Mouse (Mus musculus) C2C12 (cell line): ENCODE data around the gene Cd8a.

Experiments used
- CTCF ChIP-seq: IDR thresholded peaks from one replicate; pipeline ENCODE4 v1.5.1; 2011; ENCODE audit not compliant: control insufficient read depth, insufficient read depth, insufficient read length
- MYOD1 ChIP-seq: IDR thresholded peaks from one replicate; pipeline ENCODE4 v1.6.1; 2011; ENCODE audit warnings: low read depth; ENCODE audit not compliant: control insufficient read depth, insufficient read length
- USF1 ChIP-seq: IDR thresholded peaks from one replicate; pipeline ENCODE4 v1.6.1; 2011; ENCODE audit warnings: low read depth, mild to moderate bottlenecking, control low read depth, moderate library complexity

DNA sequence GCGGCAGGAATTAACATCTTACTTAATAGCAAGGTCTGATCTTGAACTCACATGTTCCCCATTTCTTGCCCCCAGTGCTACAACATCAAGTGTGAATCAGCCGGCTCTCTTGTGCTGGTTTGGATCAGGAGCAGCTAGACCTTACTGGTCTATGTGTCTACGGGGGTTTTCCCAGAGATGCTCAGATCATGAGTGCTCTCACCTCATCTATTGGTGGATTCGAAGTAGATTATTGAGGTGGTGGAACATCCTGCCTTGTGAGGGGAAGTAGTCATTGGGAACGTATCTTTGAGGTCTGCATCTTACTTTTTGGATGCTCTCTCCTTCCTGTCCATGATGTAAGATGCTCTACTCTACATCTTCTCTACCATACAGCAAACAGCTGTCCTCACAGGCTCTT lies 8.4 kb downstream of the Cd8a start:
- TF ChIP-seq CTCF (no peak), USF1 (no peak), MYOD1 (no peak)
